Comparison of ENCODE assay signal across 27 mouse cellular contexts in genomic region chr1:182779024-182779520, GRCm38 (mm10). TPM values are rescaled to one million over a fixed set of nuclear protein-coding genes. Genes with fewer than 3 reads are reported as not detected.
"Had no signal": no experiment of that assay in that cellular context is flagged by ENCODE, and none has a peak within 500 bp of the region (broad histone marks: within the 10 kb centered on the region; RNA-seq: fewer than 3 reads in every experiment).

No protein-coding gene starts in this region.

- H3K27ac ChIP-seq: intestine, embryonic 15.5 days; kidney, embryonic 15.5 days; limb, embryonic 10.5 days; limb, embryonic 13.5 days; liver, embryonic 12.5 days; liver, embryonic 15.5 days; midbrain, embryonic 12.5 days; midbrain, embryonic 15.5 days; neural tube, embryonic 12.5 days; neural tube, embryonic 15.5 days; stomach, postnatal 0 days had no signal

- H3K4me2 ChIP-seq: intestine, embryonic 15.5 days; kidney, embryonic 15.5 days; limb, embryonic 13.5 days; liver, embryonic 12.5 days; liver, embryonic 15.5 days; midbrain, embryonic 12.5 days; midbrain, embryonic 15.5 days; neural tube, embryonic 12.5 days; neural tube, embryonic 15.5 days had no signal

- H3K4me3 ChIP-seq: intestine, embryonic 15.5 days; kidney, embryonic 15.5 days; limb, embryonic 10.5 days; limb, embryonic 13.5 days; liver, embryonic 12.5 days; liver, embryonic 15.5 days; midbrain, embryonic 12.5 days; midbrain, embryonic 15.5 days; myocyte; neural tube, embryonic 12.5 days; neural tube, embryonic 15.5 days had no signal

- DNase-seq: kidney, adult 11 months; kidney, adult 8-10 months; kidney, postnatal 10 days; kidney, postnatal 36 days; liver; right cerebral cortex, adult 18-20 months; right cerebral cortex, postnatal 14 days; right cerebral cortex, postnatal 4 days; thymus, adult 18-20 months; thymus, postnatal 36 days had no signal

- H3K9ac ChIP-seq: intestine, embryonic 15.5 days; kidney, embryonic 15.5 days; limb, embryonic 13.5 days; liver, embryonic 12.5 days; liver, embryonic 15.5 days; midbrain, embryonic 12.5 days; midbrain, embryonic 15.5 days; neural tube, embryonic 12.5 days; neural tube, embryonic 15.5 days had no signal

- H3K27me3 ChIP-seq: intestine, embryonic 15.5 days; kidney, embryonic 15.5 days; limb, embryonic 13.5 days; liver, embryonic 12.5 days; liver, embryonic 15.5 days; midbrain, embryonic 12.5 days; midbrain, embryonic 15.5 days; neural tube, embryonic 12.5 days; neural tube, embryonic 15.5 days had no signal

- H3K4me1 ChIP-seq: limb, embryonic 10.5 days; limb, embryonic 13.5 days; liver, embryonic 15.5 days had no signal

- H3K9me3 ChIP-seq: intestine, embryonic 15.5 days; kidney, embryonic 15.5 days; limb, embryonic 10.5 days; limb, embryonic 13.5 days; liver, embryonic 12.5 days; liver, embryonic 15.5 days; midbrain, embryonic 12.5 days; midbrain, embryonic 15.5 days; neural tube, embryonic 12.5 days; neural tube, embryonic 15.5 days had no signal

- H3K36me3 ChIP-seq: intestine, embryonic 15.5 days; limb, embryonic 10.5 days; limb, embryonic 13.5 days; liver, embryonic 12.5 days; liver, embryonic 15.5 days; midbrain, embryonic 12.5 days; midbrain, embryonic 15.5 days; neural tube, embryonic 12.5 days had no signal

- ATAC-seq: liver, embryonic 12.5 days; midbrain, embryonic 15.5 days had no signal

RNA-seq across cellular contexts. Expression of gene Susd4, which starts 15.4 kb away (rescaled TPM):
- total RNA-seq: megakaryocyte progenitor cell, adult 5-6 weeks; monocyte, adult 5-6 weeks had no signal

RNA-seq across cellular contexts. Expression of gene Ccdc185, which starts 30.1 kb away (rescaled TPM):
- total RNA-seq: megakaryocyte progenitor cell, adult 5-6 weeks; megakaryocyte-erythroid progenitor cell, adult 5-6 weeks had no signal
- polyA plus RNA-seq: intestine, embryonic 15.5 days; kidney, embryonic 15.5 days; limb, embryonic 10.5 days; limb, embryonic 13.5 days; liver, embryonic 12.5 days; liver, embryonic 15.5 days; midbrain, embryonic 12.5 days; midbrain, embryonic 15.5 days; myocyte; neural tube, embryonic 12.5 days; neural tube, embryonic 15.5 days; stomach, embryonic 14.5 days; stomach, postnatal 0 days; urinary bladder, adult 2 months had no signal
